Comparison of ENCODE assay signal across 9 mouse cellular contexts in genomic region chr9:41461742-41462141, GRCm38 (mm10).
DNase-seq lines count a peak whose midpoint lies in the region; ATAC-seq and TF ChIP-seq lines count a peak whose summit lies in the region.
"Had no signal": no experiment of that assay in that cellular context is flagged by ENCODE, and none has a peak within 500 bp of the region (broad histone marks: within the 10 kb centered on the region; RNA-seq: fewer than 3 reads in every experiment).

No protein-coding gene starts in this region.

- H3K9me3 ChIP-seq in heart, embryonic 12.5 days (replicated peaks): no peaks in the 10 kb centered on the region
- H3K9me3 ChIP-seq in liver, embryonic 13.5 days (replicated peaks): no peaks in the 10 kb centered on the region
- H3K9me3 ChIP-seq in neural tube, embryonic 13.5 days: no peaks in the 10 kb centered on the region
- no peaks in the 10 kb centered on the region for H3K9me3 ChIP-seq in stomach, postnatal 0 days (ENCODE audit: control insufficient read depth, low read length)

- no peak overlapping the region for H3K4me3 ChIP-seq in bone marrow, adult 2 months (replicated peaks; ENCODE audit: control insufficient read depth, low read depth, low read length)
- no peak overlapping the region for H3K4me3 ChIP-seq in embryonic fibroblast, embryonic 13.5 days (ENCODE audit: insufficient read depth, low read length)
- no peak overlapping the region for H3K4me3 ChIP-seq in heart, embryonic 12.5 days
- no peak overlapping the region for H3K4me3 ChIP-seq in liver, embryonic 13.5 days (replicated peaks)
- H3K4me3 ChIP-seq in neural tube, embryonic 13.5 days: no peak overlapping the region
- no peak overlapping the region for H3K4me3 ChIP-seq in stomach, postnatal 0 days (ENCODE audit: low read depth, low read length)
- H3K4me3 ChIP-seq: erythroblast, embryonic 14.5 days had no signal

- no peak for TF ChIP-seq EP300 in stomach, postnatal 0 days (optimal IDR thresholded peaks at IDR 0.05)

- no peaks in the 10 kb centered on the region for H3K4me1 ChIP-seq in bone marrow, adult 2 months (ENCODE audit: control insufficient read depth, insufficient read depth, low read length)
- no peaks in the 10 kb centered on the region for H3K4me1 ChIP-seq in embryonic fibroblast, embryonic 13.5 days (ENCODE audit: control insufficient read depth, insufficient read depth, low read length)
- H3K4me1 ChIP-seq in heart, embryonic 12.5 days (replicated peaks): peaks cover 8% of the 10 kb centered on the region
- H3K4me1 ChIP-seq in liver, embryonic 13.5 days (replicated peaks): no peaks in the 10 kb centered on the region
- peaks cover 35% of the 10 kb centered on the region for H3K4me1 ChIP-seq in neural tube, embryonic 13.5 days (replicated peaks)
- H3K4me1 ChIP-seq in stomach, postnatal 0 days (replicated peaks; ENCODE audit: control insufficient read depth, insufficient read depth): no peaks in the 10 kb centered on the region

- peak; percentile 57 for DNase-seq in CD4-positive helper T cell, adult 2 months (ENCODE audit: low read depth, low spot score)
- DNase-seq in kidney, postnatal 10 days: peak; percentile 94
- peak; percentile 23 for DNase-seq in liver, embryonic 13.5 days
- DNase-seq in stomach, postnatal 0 days (ENCODE audit: low spot score): peak; percentile 90

- 15% methylated on average over 11 of the region's 11 CpGs for WGBS in bone marrow, adult 2 months
- 5% methylated on average over 11 of the region's 11 CpGs for WGBS in heart, embryonic 12.5 days
- WGBS in liver, embryonic 13.5 days (ENCODE audit: insufficient replicate concordance): 13% methylated on average over 11 of the region's 11 CpGs
- 9% methylated on average over 11 of the region's 11 CpGs for WGBS in neural tube, embryonic 13.5 days
- 20% methylated on average over 11 of the region's 11 CpGs for WGBS in stomach, postnatal 0 days

- no peaks in the 10 kb centered on the region for H3K27me3 ChIP-seq in heart, embryonic 12.5 days (replicated peaks)
- no peaks in the 10 kb centered on the region for H3K27me3 ChIP-seq in liver, embryonic 13.5 days
- H3K27me3 ChIP-seq in neural tube, embryonic 13.5 days: no peaks in the 10 kb centered on the region
- no peaks in the 10 kb centered on the region for H3K27me3 ChIP-seq in stomach, postnatal 0 days (ENCODE audit: control insufficient read depth, insufficient read depth, low read length)

- H3K9ac ChIP-seq in heart, embryonic 12.5 days: no peak overlapping the region
- no peak overlapping the region for H3K9ac ChIP-seq in liver, embryonic 13.5 days
- H3K9ac ChIP-seq in neural tube, embryonic 13.5 days: no peak overlapping the region
- no peak overlapping the region for H3K9ac ChIP-seq in stomach, postnatal 0 days (ENCODE audit: low read length)

- no peak overlapping the region for H3K27ac ChIP-seq in bone marrow, adult 2 months (ENCODE audit: control insufficient read depth, insufficient read depth, low read depth, low read length, poor library complexity)
- peak overlapping the region; percentile 66 for H3K27ac ChIP-seq in embryonic fibroblast, embryonic 13.5 days (ENCODE audit: insufficient read depth, low read length)
- peak overlapping the region; percentile 53 for H3K27ac ChIP-seq in heart, embryonic 12.5 days (ENCODE audit: poor library complexity, severe bottlenecking)
- H3K27ac ChIP-seq in liver, embryonic 13.5 days: no peak overlapping the region
- peak overlapping the region; percentile 82 for H3K27ac ChIP-seq in neural tube, embryonic 13.5 days (replicated peaks)
- H3K27ac ChIP-seq in stomach, postnatal 0 days (replicated peaks): no peak overlapping the region

- no peaks in the 10 kb centered on the region for H3K36me3 ChIP-seq in heart, embryonic 12.5 days
- no peaks in the 10 kb centered on the region for H3K36me3 ChIP-seq in liver, embryonic 13.5 days
- 0 out of 2 replicates have a peak, but pooled peaks cover 6% of the 10 kb centered on the region for H3K36me3 ChIP-seq in neural tube, embryonic 13.5 days
- H3K36me3 ChIP-seq in stomach, postnatal 0 days (ENCODE audit: control insufficient read depth, insufficient read depth, low read length): no peaks in the 10 kb centered on the region

- no peak overlapping the region for H3K4me2 ChIP-seq in heart, embryonic 12.5 days
- no peak overlapping the region for H3K4me2 ChIP-seq in liver, embryonic 13.5 days
- no peak overlapping the region for H3K4me2 ChIP-seq in neural tube, embryonic 13.5 days
- no peak overlapping the region for H3K4me2 ChIP-seq in stomach, postnatal 0 days (replicated peaks; ENCODE audit: low read depth)

- peak; percentile 89 for TF ChIP-seq CTCF in bone marrow, adult 2 months (IDR thresholded peaks at IDR 0.05; ENCODE audit: control insufficient read depth, insufficient read depth, low read length)
- peak; percentile 84 for TF ChIP-seq CTCF in embryonic fibroblast, embryonic 13.5 days (IDR thresholded peaks at IDR 0.05; ENCODE audit: borderline replicate concordance, insufficient read depth, low read length)
- peak; percentile 95 for TF ChIP-seq CTCF in stomach, postnatal 0 days (IDR thresholded peaks at IDR 0.05; ENCODE audit: low read depth)

- ATAC-seq in heart, embryonic 12.5 days (ENCODE audit: insufficient number of reproducible peaks, low FRiP score): peak; percentile 76
- no peak for ATAC-seq in liver, embryonic 13.5 days (ENCODE audit: low read depth)
- ATAC-seq in neural tube, embryonic 13.5 days (ENCODE audit: low read depth): peak; percentile 59; the same call in 1 of the 2 replicates
- ATAC-seq in stomach, postnatal 0 days (ENCODE audit: low FRiP score, low TSS enrichment): peak; percentile 93

- no peak for TF ChIP-seq POLR2A in bone marrow, adult 2 months (IDR thresholded peaks at IDR 0.05; ENCODE audit: borderline replicate concordance, control insufficient read depth, low read depth, low read length)
- TF ChIP-seq POLR2A in embryonic fibroblast, embryonic 13.5 days (IDR thresholded peaks at IDR 0.05; ENCODE audit: low read depth, low read length): no peak

Comparison
In these comparisons a context has a peak if more than half of its experiments do, and no peak if none do; other contexts are left out.
1. DNase-seq: peak in every context shown above with its lines; median percentile 94 in kidney, postnatal 10 days; 90 in stomach, postnatal 0 days; 57 in CD4-positive helper T cell, adult 2 months; 23 in liver, embryonic 13.5 days.
2. H3K27ac ChIP-seq: peak in embryonic fibroblast, embryonic 13.5 days (single experiment), heart, embryonic 12.5 days (single experiment) and neural tube, embryonic 13.5 days (single experiment); none in bone marrow, adult 2 months (single experiment), liver, embryonic 13.5 days (single experiment) and stomach, postnatal 0 days (single experiment).
3. Peak in every context shown above with its lines, with median percentiles within 50 percentile points of each other: CTCF ChIP-seq.